Mouse (Mus musculus) liver, postnatal 0 days (tissue): ENCODE results near the gene Nwd2.

Experiments
- CTCF ChIP-seq: sonication (generic); IDR thresholded peaks from 2 replicates; pipeline ENCODE4 v1.5.1; 2016; ENCODE audit warnings: antibody characterized with exemption, low read depth
- EP300 ChIP-seq: IDR thresholded peaks from 2 replicates; pipeline ENCODE4 v1.6.1; 2016; ENCODE audit warnings: antibody characterized with exemption, low read depth, mild to moderate bottlenecking

DNA sequence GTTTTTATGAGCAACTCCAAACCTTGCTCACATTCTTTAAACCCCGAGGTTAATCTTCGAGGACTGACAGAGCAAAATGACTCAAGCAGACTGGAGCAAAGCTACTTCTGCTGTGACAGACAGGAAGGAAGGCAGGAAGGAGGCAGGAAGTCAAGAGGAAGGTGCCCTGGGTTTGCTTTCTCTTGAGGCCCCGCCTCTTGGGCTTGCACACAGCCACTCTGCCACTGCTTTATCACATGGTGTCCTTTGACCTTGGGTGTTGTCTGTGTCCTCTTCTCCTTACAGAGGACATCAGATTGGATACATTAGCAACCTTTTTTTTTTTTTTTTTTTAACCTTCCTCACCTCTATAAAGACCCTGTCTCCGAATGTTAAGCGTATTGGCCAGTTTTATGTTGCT, 188.2 kb downstream of the Nwd2 start:
- TF ChIP-seq CTCF = no peak
- TF ChIP-seq EP300 = no peak
